Mouse (Mus musculus) cerebellum, adult (tissue): ENCODE measurements around the gene Gm21974.
"Not testable (repeated sequence)": the region's sequence is repeated elsewhere in the genome, so short reads cannot be mapped to it uniquely, and the experiment has no call there.

ENCODE experiments used
- ATAC-seq: cut with Nextera tagmentation; 2 replicates; pipeline ENCODE4 v1.9.2; 2017; ENCODE audit warnings: mild to moderate bottlenecking, moderate library complexity, mixed read lengths; ENCODE audit not compliant: insufficient number of reproducible peaks, low FRiP score, low TSS enrichment

Gm21974 gene

GRCm38 (mm10) chr7:127880431-127880830 lies 14.8 kb downstream of the Gm21974 start:
- no peak for ATAC-seq

- no peak for ATAC-seq
Observed at GRCm38 (mm10) chr7:127879301-127879700, 16.0 kb downstream of the Gm21974 start.

GRCm38 (mm10) chr7:127876467-127877348 lies 18.5 kb downstream of the Gm21974 start, which contains the start of gene Zfp668:
Gene Zfp668 (minus strand): TSS chr7:127876828.
- ATAC-seq, result peak; percentile 67

GRCm38 (mm10) chr7:127876041-127876466 lies 19.2 kb downstream of the Gm21974 start, which contains the start of gene Zfp646:
Gene Zfp646 (plus strand): TSS chr7:127876221.
- peak; percentile 53; the same call in 1 of the 2 replicates for ATAC-seq

GRCm38 (mm10) chr7:127875627-127876001 lies 19.6 kb downstream of the Gm21974 start:
- ATAC-seq, result peak; percentile 86

- peak; percentile 36; the same call in 1 of the 2 replicates for ATAC-seq
Observed at GRCm38 (mm10) chr7:127874812-127875626, 20.2 kb downstream of the Gm21974 start.

- ATAC-seq, result no peak
Observed at GRCm38 (mm10) chr7:127870136-127870821, 25.0 kb downstream of the Gm21974 start.

GRCm38 (mm10) chr7:127869149-127869810 lies 26.0 kb downstream of the Gm21974 start:
- no peak for ATAC-seq

GRCm38 (mm10) chr7:127867641-127868040 lies 27.6 kb downstream of the Gm21974 start:
- no peak for ATAC-seq

GRCm38 (mm10) chr7:127866434-127866833 lies 28.8 kb downstream of the Gm21974 start:
- ATAC-seq, result no peak

- no peak for ATAC-seq
Observed at GRCm38 (mm10) chr7:127858258-127858657, 37.0 kb downstream of the Gm21974 start.

GRCm38 (mm10) chr7:127850906-127851305 lies 44.3 kb downstream of the Gm21974 start:
- no peak for ATAC-seq

GRCm38 (mm10) chr7:127849973-127850875 lies 45.0 kb downstream of the Gm21974 start:
- ATAC-seq, result no peak

- peak; percentile 60; the same call in 1 of the 2 replicates for ATAC-seq
Observed at GRCm38 (mm10) chr7:127842001-127842718, 53.1 kb downstream of the Gm21974 start.

- peak; percentile 82 for ATAC-seq
Observed at GRCm38 (mm10) chr7:127841340-127842000, 53.8 kb downstream of the Gm21974 start.

GRCm38 (mm10) chr7:127840886-127841285 lies 54.4 kb downstream of the Gm21974 start:
- peak; percentile 17; the same call in 1 of the 2 replicates for ATAC-seq

- ATAC-seq, result not testable (repeated sequence)
Observed at GRCm38 (mm10) chr7:127840031-127840430, 55.2 kb downstream of the Gm21974 start.

GRCm38 (mm10) chr7:127837878-127838277 lies 57.4 kb downstream of the Gm21974 start:
- ATAC-seq, result not testable (repeated sequence)
